Mouse (Mus musculus) heart, embryonic 11.5 days (tissue): ENCODE data around the gene Trim40. TPM values are rescaled to one million over a fixed set of nuclear protein-coding genes. Genes with fewer than 3 reads are reported as not detected.

Experiments
- ATAC-seq: fragments of 200-750 bp; cut with Nextera tagmentation; replicated peaks from 2 replicates; pipeline ENCODE4 v1.8.0; 2017; ENCODE audit warnings: moderate library complexity; ENCODE audit not compliant: insufficient number of reproducible peaks, low FRiP score, low TSS enrichment
- H3K27ac ChIP-seq: fragments of 300-500 bp; sonication (generic); 2 replicates; pipeline ENCODE4 v1.5.1; 2014; ENCODE audit warnings: mild to moderate bottlenecking, low read depth, low read length
- H3K27me3 ChIP-seq: fragments of 300-500 bp; sonication (generic); 2 replicates; pipeline ENCODE4 v1.6.1; 2014; ENCODE audit warnings: mild to moderate bottlenecking, low read length, mixed read lengths; ENCODE audit not compliant: control insufficient read depth, insufficient read depth
- H3K36me3 ChIP-seq: fragments of 300-500 bp; sonication (generic); 2 replicates; pipeline ENCODE4 v1.6.1; 2014; ENCODE audit warnings: mild to moderate bottlenecking, low read length, moderate library complexity, mixed read lengths; ENCODE audit not compliant: control insufficient read depth, insufficient read depth
- H3K4me1 ChIP-seq: fragments of 300-500 bp; sonication (generic); 2 replicates; pipeline ENCODE4 v1.6.1; 2014; ENCODE audit warnings: low read length; ENCODE audit not compliant: control insufficient read depth, insufficient read depth
- H3K4me2 ChIP-seq: fragments of 300-500 bp; sonication (generic); 2 replicates; pipeline ENCODE4 v1.6.1; 2014; ENCODE audit warnings: mild to moderate bottlenecking, moderate library complexity
- H3K4me3 ChIP-seq: fragments of 300-500 bp; sonication (generic); 2 replicates; pipeline ENCODE4 v1.5.1; 2014; ENCODE audit warnings: low read depth, low read length
- H3K9ac ChIP-seq: fragments of 300-500 bp; sonication (generic); 2 replicates; pipeline ENCODE4 v1.6.1; 2014; ENCODE audit warnings: mild to moderate bottlenecking, low read depth, low read length, moderate library complexity
- H3K9me3 ChIP-seq: fragments of 300-500 bp; sonication (generic); replicated peaks from 2 replicates; pipeline ENCODE4 v1.6.1; 2016; ENCODE audit warnings: low read length; ENCODE audit not compliant: control insufficient read depth
- WGBS: fragments of 180-500 bp; shearing (Covaris S2); extraction: QIAGEN DNeasy Blood & Tissue Kit; methylation state at CpG from one replicate; pipeline ENCODE4 v1.1.7; 2014; ENCODE audit not compliant: insufficient replicate concordance; 5-methylcytosine and 5-hydroxymethylcytosine counted together
- polyA plus RNA-seq: library from polyadenylated mRNA; unstranded; fragments of >200 nt; fragmentation: Nextera tagmentation; extraction: Ambion mirVana; gene quantifications from 2 replicates; pipeline ENCODE4 v1.2.1, GENCODE M21; 2014

The Trim40 gene
- polyA plus RNA-seq, 1 experiment from 2014 or later = not detected

- Histone ChIP-seq H3K4me3 (no peak overlapping the region), H3K36me3 (peaks cover 39% of the 10 kb centered on the region), H3K9ac (no peak overlapping the region), H3K9me3 (no peaks in the 10 kb centered on the region), H3K27me3 (no peaks in the 10 kb centered on the region), H3K4me2 (no peak overlapping the region), H3K27ac (no peak overlapping the region), H3K4me1 (peaks cover 4% of the 10 kb centered on the region)
- 95% methylated on average over 4 of the region's 4 CpGs for WGBS
- ATAC-seq = no peak
Observed at GRCm38 (mm10) chr17:36856236-36856635, 33.7 kb downstream of the Trim40 start.

DNA sequence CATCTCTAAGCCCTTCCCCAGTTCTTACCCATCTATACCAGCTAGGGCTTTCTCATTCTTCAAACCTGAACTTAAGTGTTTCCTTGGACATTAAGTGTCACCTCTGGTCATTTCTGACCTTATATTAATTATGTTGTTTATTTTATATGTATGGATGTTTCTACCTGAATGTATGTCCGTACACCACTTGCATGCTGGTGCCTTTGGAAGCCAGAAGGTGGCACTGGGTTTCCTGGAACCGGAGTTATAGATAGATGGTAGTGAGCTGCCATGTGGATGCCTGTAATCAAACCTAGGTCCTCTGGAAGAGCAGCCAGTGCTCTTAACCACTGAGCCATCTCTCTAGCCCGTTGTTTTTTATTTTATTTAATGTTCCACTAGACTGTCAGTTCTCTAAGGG lies 34.4 kb downstream of the Trim40 start:
- peaks cover 6% of the 10 kb centered on the region for H3K4me1 ChIP-seq
- no peak for ATAC-seq
- no peak overlapping the region for H3K4me2 ChIP-seq
- no peak overlapping the region for H3K9ac ChIP-seq
- H3K27me3 ChIP-seq = no peaks in the 10 kb centered on the region
- H3K9me3 ChIP-seq = no peaks in the 10 kb centered on the region
- no peak overlapping the region for H3K4me3 ChIP-seq
- 91% methylated on average over 3 of the region's 3 CpGs for WGBS
- peaks cover 42% of the 10 kb centered on the region for H3K36me3 ChIP-seq
- H3K27ac ChIP-seq = no peak overlapping the region

GRCm38 (mm10) chr17:36851627-36852026 lies 38.3 kb downstream of the Trim40 start:
- no peaks in the 10 kb centered on the region for H3K27me3 ChIP-seq
- no peaks in the 10 kb centered on the region for H3K9me3 ChIP-seq
- H3K4me3 ChIP-seq = no peak overlapping the region
- no peak overlapping the region for H3K27ac ChIP-seq
- H3K4me2 ChIP-seq = no peak overlapping the region
- 44% methylated on average over 5 of the region's 5 CpGs for WGBS
- peaks cover 6% of the 10 kb centered on the region for H3K4me1 ChIP-seq
- no peak overlapping the region for H3K9ac ChIP-seq
- H3K36me3 ChIP-seq = peaks cover 27% of the 10 kb centered on the region
- no peak for ATAC-seq

GRCm38 (mm10) chr17:36851200-36851599 lies 38.7 kb downstream of the Trim40 start:
- H3K36me3 ChIP-seq = peaks cover 25% of the 10 kb centered on the region
- ATAC-seq = no peak
- WGBS = 70% methylated on average over 5 of the region's 5 CpGs

GRCm38 (mm10) chr17:36849992-36850391 lies 39.9 kb downstream of the Trim40 start:
- peaks cover 21% of the 10 kb centered on the region for H3K36me3 ChIP-seq
- WGBS = 82% methylated on average over 2 of the region's 2 CpGs

More at GRCm38 (mm10) chr17:36851200-36851599, 38.7 kb downstream of the Trim40 start:
- Histone ChIP-seq H3K27ac (no peak overlapping the region), H3K4me1 (peaks cover 6% of the 10 kb centered on the region), H3K27me3 (no peaks in the 10 kb centered on the region), H3K4me2 (no peak overlapping the region), H3K9ac (no peak overlapping the region), H3K9me3 (no peaks in the 10 kb centered on the region), H3K4me3 (no peak overlapping the region)

GRCm38 (mm10) chr17:36848911-36849310 lies 41.0 kb downstream of the Trim40 start:
- no peaks in the 10 kb centered on the region for H3K9me3 ChIP-seq
- no peak overlapping the region for H3K4me3 ChIP-seq
- no peak overlapping the region for H3K9ac ChIP-seq
- H3K4me2 ChIP-seq = no peak overlapping the region
- H3K36me3 ChIP-seq = peaks cover 16% of the 10 kb centered on the region
- H3K4me1 ChIP-seq = peaks cover 17% of the 10 kb centered on the region
- ATAC-seq = no peak
- 81% methylated on average over 5 of the region's 5 CpGs for WGBS
- no peaks in the 10 kb centered on the region for H3K27me3 ChIP-seq
- no peak overlapping the region for H3K27ac ChIP-seq

More at GRCm38 (mm10) chr17:36849992-36850391, 39.9 kb downstream of the Trim40 start:
- Histone ChIP-seq H3K9ac (no peak overlapping the region), H3K27ac (no peak overlapping the region), H3K4me1 (peaks cover 6% of the 10 kb centered on the region), H3K4me2 (no peak overlapping the region), H3K9me3 (no peaks in the 10 kb centered on the region), H3K4me3 (no peak overlapping the region), H3K27me3 (no peaks in the 10 kb centered on the region)
- ATAC-seq = no peak

GRCm38 (mm10) chr17:36844725-36845124 lies 45.2 kb downstream of the Trim40 start:
- Histone ChIP-seq H3K27ac (no peak overlapping the region), H3K27me3 (no peaks in the 10 kb centered on the region), H3K9me3 (no peaks in the 10 kb centered on the region), H3K36me3 (no peaks in the 10 kb centered on the region), H3K9ac (no peak overlapping the region), H3K4me2 (no peak overlapping the region), H3K4me3 (no peak overlapping the region), H3K4me1 (peaks cover 13% of the 10 kb centered on the region)
- 76% methylated on average over 1 of the region's 1 CpGs for WGBS
- no peak for ATAC-seq

- Histone ChIP-seq H3K4me2 (no peak overlapping the region), H3K4me3 (no peak overlapping the region), H3K4me1 (peaks cover 13% of the 10 kb centered on the region), H3K27ac (no peak overlapping the region), H3K9me3 (no peaks in the 10 kb centered on the region), H3K27me3 (no peaks in the 10 kb centered on the region), H3K36me3 (no peaks in the 10 kb centered on the region), H3K9ac (no peak overlapping the region)
- ATAC-seq = no peak
Observed at GRCm38 (mm10) chr17:36844286-36844719, 45.6 kb downstream of the Trim40 start.

GRCm38 (mm10) chr17:36843696-36844095 lies 46.2 kb downstream of the Trim40 start:
- 77% methylated on average over 7 of the region's 7 CpGs for WGBS
- Histone ChIP-seq H3K4me2 (no peak overlapping the region), H3K27me3 (no peaks in the 10 kb centered on the region)

More at GRCm38 (mm10) chr17:36843696-36844095, 46.2 kb downstream of the Trim40 start:
- no peaks in the 10 kb centered on the region for H3K36me3 ChIP-seq
- no peak overlapping the region for H3K4me3 ChIP-seq
- H3K9ac ChIP-seq = no peak overlapping the region
- H3K27ac ChIP-seq = no peak overlapping the region
- H3K4me1 ChIP-seq = peaks cover 13% of the 10 kb centered on the region
- no peaks in the 10 kb centered on the region for H3K9me3 ChIP-seq
- no peak for ATAC-seq
